Mouse (Mus musculus) embryonic fibroblast, embryonic 13.5 days (primary cell): ENCODE measurements around the gene Pcnx2.

Source experiments
- CTCF ChIP-seq: IDR thresholded peaks from 2 replicates; pipeline ENCODE4 v1.5.1; 2011; ENCODE audit warnings: mild to moderate bottlenecking, control low read depth, low read length, moderate library complexity, borderline replicate concordance; ENCODE audit not compliant: insufficient read depth
- POLR2A ChIP-seq: IDR thresholded peaks from 2 replicates; pipeline ENCODE4 v1.6.1; 2011; ENCODE audit warnings: low read depth, mild to moderate bottlenecking, control low read depth, low read length, moderate library complexity

- TF ChIP-seq POLR2A, result no peak
- no peak for TF ChIP-seq CTCF
These were observed 141.0 kb downstream of the Pcnx2 start for GRCm38 (mm10) chr8:125757106-125757496.
